Mouse (Mus musculus): Measurements from ENCODE around the gene Fbxo31. TPM values are rescaled to one million over a fixed set of nuclear protein-coding genes. Genes with fewer than 3 reads are reported as not detected.
"Not testable (repeated sequence)": the region's sequence is repeated elsewhere in the genome, so short reads cannot be mapped to it uniquely, and the experiment has no call there.

Fbxo31 gene
- polyA plus RNA-seq, 1 experiment: 96.6 TPM

GRCm38 (mm10) chr8:121603801-121604200 is 25.2 kb upstream of the Fbxo31 start:
- TF ChIP-seq POLR2A (IDR thresholded peaks at IDR 0.05; ENCODE audit: extremely low read depth, insufficient read depth, low read length) (no peak), CTCF (IDR thresholded peaks at IDR 0.05; ENCODE audit: extremely low read depth, insufficient read depth, low read length) (no peak)
- H3K4me3 ChIP-seq (ENCODE audit: insufficient read depth, low read length): no peak overlapping the region
- H3K27ac ChIP-seq (ENCODE audit: insufficient read depth, low read length): no peak overlapping the region
- H3K4me1 ChIP-seq (ENCODE audit: control insufficient read depth, insufficient read depth, low read length): no peaks in the 10 kb centered on the region

- TF ChIP-seq POLR2A (IDR thresholded peaks at IDR 0.05; ENCODE audit: extremely low read depth, insufficient read depth, low read length) (no peak), CTCF (IDR thresholded peaks at IDR 0.05; ENCODE audit: extremely low read depth, insufficient read depth, low read length) (peak; percentile 98)
- H3K4me1 ChIP-seq (ENCODE audit: control insufficient read depth, insufficient read depth, low read length): no peaks in the 10 kb centered on the region
- H3K4me3 ChIP-seq (ENCODE audit: insufficient read depth, low read length): no peak overlapping the region
- no peak overlapping the region for H3K27ac ChIP-seq (ENCODE audit: insufficient read depth, low read length)
These were observed 24.3 kb upstream of the Fbxo31 start for GRCm38 (mm10) chr8:121602860-121603259.

GRCm38 (mm10) chr8:121602411-121602810 is 23.8 kb upstream of the Fbxo31 start:
- no peaks in the 10 kb centered on the region for H3K4me1 ChIP-seq (ENCODE audit: control insufficient read depth, insufficient read depth, low read length)
- no peak overlapping the region for H3K4me3 ChIP-seq (ENCODE audit: insufficient read depth, low read length)
- no peak overlapping the region for H3K27ac ChIP-seq (ENCODE audit: insufficient read depth, low read length)
- TF ChIP-seq CTCF (IDR thresholded peaks at IDR 0.05; ENCODE audit: extremely low read depth, insufficient read depth, low read length) (no peak), POLR2A (IDR thresholded peaks at IDR 0.05; ENCODE audit: extremely low read depth, insufficient read depth, low read length) (no peak)

GRCm38 (mm10) chr8:121599842-121600241 is 21.2 kb upstream of the Fbxo31 start:
- Histone ChIP-seq H3K4me3 (ENCODE audit: insufficient read depth, low read length) (no peak overlapping the region), H3K27ac (ENCODE audit: insufficient read depth, low read length) (no peak overlapping the region), H3K4me1 (ENCODE audit: control insufficient read depth, insufficient read depth, low read length) (no peaks in the 10 kb centered on the region)
- TF ChIP-seq POLR2A (IDR thresholded peaks at IDR 0.05; ENCODE audit: extremely low read depth, insufficient read depth, low read length): no peak
- no peak for TF ChIP-seq CTCF (IDR thresholded peaks at IDR 0.05; ENCODE audit: extremely low read depth, insufficient read depth, low read length)

GRCm38 (mm10) chr8:121598892-121599291 is 20.3 kb upstream of the Fbxo31 start:
- Histone ChIP-seq H3K27ac (ENCODE audit: insufficient read depth, low read length) (no peak overlapping the region), H3K4me3 (ENCODE audit: insufficient read depth, low read length) (no peak overlapping the region), H3K4me1 (ENCODE audit: control insufficient read depth, insufficient read depth, low read length) (no peaks in the 10 kb centered on the region)
- TF ChIP-seq CTCF (IDR thresholded peaks at IDR 0.05; ENCODE audit: extremely low read depth, insufficient read depth, low read length) (peak; percentile 70), POLR2A (IDR thresholded peaks at IDR 0.05; ENCODE audit: extremely low read depth, insufficient read depth, low read length) (no peak)

GRCm38 (mm10) chr8:121598190-121598589 is 19.6 kb upstream of the Fbxo31 start:
- H3K4me1 ChIP-seq (ENCODE audit: control insufficient read depth, insufficient read depth, low read length): peaks cover 1% of the 10 kb centered on the region; the same call in 1 of the 2 replicates
- TF ChIP-seq CTCF (IDR thresholded peaks at IDR 0.05; ENCODE audit: extremely low read depth, insufficient read depth, low read length): no peak
- TF ChIP-seq POLR2A (IDR thresholded peaks at IDR 0.05; ENCODE audit: extremely low read depth, insufficient read depth, low read length): no peak
- H3K4me3 ChIP-seq (ENCODE audit: insufficient read depth, low read length): no peak overlapping the region
- H3K27ac ChIP-seq (ENCODE audit: insufficient read depth, low read length): no peak overlapping the region

- not testable (repeated sequence) for H3K27ac ChIP-seq (ENCODE audit: insufficient read depth, low read length); H3K4me1 ChIP-seq (ENCODE audit: control insufficient read depth, insufficient read depth, low read length); H3K4me3 ChIP-seq (ENCODE audit: insufficient read depth, low read length)
These were observed 18.9 kb upstream of the Fbxo31 start for GRCm38 (mm10) chr8:121597492-121597891.

GRCm38 (mm10) chr8:121593983-121594382 is 15.4 kb upstream of the Fbxo31 start:
- no peak overlapping the region for H3K4me3 ChIP-seq (ENCODE audit: insufficient read depth, low read length)
- H3K4me1 ChIP-seq (ENCODE audit: control insufficient read depth, insufficient read depth, low read length): peaks cover 12% of the 10 kb centered on the region
- TF ChIP-seq POLR2A (IDR thresholded peaks at IDR 0.05; ENCODE audit: extremely low read depth, insufficient read depth, low read length) (no peak), CTCF (IDR thresholded peaks at IDR 0.05; ENCODE audit: extremely low read depth, insufficient read depth, low read length) (no peak)
- H3K27ac ChIP-seq (ENCODE audit: insufficient read depth, low read length): peak overlapping the region; percentile 36; the same call in 1 of the 2 replicates

GRCm38 (mm10) chr8:121593293-121593692 is 14.7 kb upstream of the Fbxo31 start:
- H3K4me3 ChIP-seq (ENCODE audit: insufficient read depth, low read length): no peak overlapping the region
- no peak for TF ChIP-seq POLR2A (IDR thresholded peaks at IDR 0.05; ENCODE audit: extremely low read depth, insufficient read depth, low read length)
- TF ChIP-seq CTCF (IDR thresholded peaks at IDR 0.05; ENCODE audit: extremely low read depth, insufficient read depth, low read length): no peak
- H3K4me1 ChIP-seq (ENCODE audit: control insufficient read depth, insufficient read depth, low read length): peaks cover 12% of the 10 kb centered on the region
- no peak overlapping the region for H3K27ac ChIP-seq (ENCODE audit: insufficient read depth, low read length)

- Histone ChIP-seq H3K4me1 (ENCODE audit: control insufficient read depth, insufficient read depth, low read length) (peaks cover 12% of the 10 kb centered on the region), H3K27ac (ENCODE audit: insufficient read depth, low read length) (no peak overlapping the region), H3K4me3 (ENCODE audit: insufficient read depth, low read length) (peak overlapping the region; percentile 33)
- no peak for TF ChIP-seq CTCF (IDR thresholded peaks at IDR 0.05; ENCODE audit: extremely low read depth, insufficient read depth, low read length)
- no peak for TF ChIP-seq POLR2A (IDR thresholded peaks at IDR 0.05; ENCODE audit: extremely low read depth, insufficient read depth, low read length)
These were observed 12.8 kb upstream of the Fbxo31 start for GRCm38 (mm10) chr8:121591178-121592066.
